Mouse (Mus musculus) gastrocnemius, postnatal 36 days (tissue): ENCODE data around the gene Dip2b. TPM values are rescaled to one million over a fixed set of nuclear protein-coding genes. Genes with fewer than 3 reads are reported as not detected.

Experiments used
- DNase-seq, 2 experiments: peaks; one replicate each; pipeline ENCODE4 v3.0.0; 2022
- intact Hi-C: fragments of 180-260 bp; cut with DNase I; formaldehyde crosslinking; loops from one replicate; pipeline ENCODE4 v1.15.1; 2025
- total RNA-seq, 2 experiments: library from RNA; stranded (reverse); gene quantifications; 2 replicates each; pipeline ENCODE4 v1.2.3; 2021

The Dip2b gene
- total RNA-seq, 2 experiments from 2014 or later = 6.2 to 7.3 TPM

- no peak for DNase-seq
- intact Hi-C loops = no loop called here
These were observed 43.6 kb downstream of the Dip2b start for GRCm38 (mm10) chr15:100082052-100082451.

GRCm38 (mm10) chr15:100082733-100083132, 44.3 kb downstream of the Dip2b start:
- intact Hi-C loops = no loop called here
- no peak for DNase-seq

GRCm38 (mm10) chr15:100083882-100084281, 45.4 kb downstream of the Dip2b start:
- intact Hi-C loops = no loop called here
- no peak for DNase-seq

- intact Hi-C loops = no loop called here
- DNase-seq = no peak
These were observed 46.4 kb downstream of the Dip2b start for GRCm38 (mm10) chr15:100084882-100085281.

- intact Hi-C loops = no loop called here
- DNase-seq = no peak
These were observed 49.6 kb downstream of the Dip2b start for GRCm38 (mm10) chr15:100088021-100088420.

- DNase-seq = no peak
- intact Hi-C loops = no loop called here
These were observed 51.2 kb downstream of the Dip2b start for GRCm38 (mm10) chr15:100089645-100090053.

- DNase-seq = no peak
- intact Hi-C loops = no loop called here
These were observed 53.4 kb downstream of the Dip2b start for GRCm38 (mm10) chr15:100091818-100092217.

GRCm38 (mm10) chr15:100092258-100092657, 53.8 kb downstream of the Dip2b start:
- intact Hi-C loops = no loop called here
- no peak for DNase-seq

- DNase-seq = no peak
- intact Hi-C loops = no loop called here
These were observed 58.3 kb downstream of the Dip2b start for GRCm38 (mm10) chr15:100096587-100097428.

- intact Hi-C loops = no loop called here
These were observed 61.9 kb downstream of the Dip2b start for GRCm38 (mm10) chr15:100100336-100100735.

GRCm38 (mm10) chr15:100101206-100101605, 62.7 kb downstream of the Dip2b start:
- intact Hi-C loops = no loop called here
- no peak for DNase-seq

More at GRCm38 (mm10) chr15:100100336-100100735, 61.9 kb downstream of the Dip2b start:
- DNase-seq = no peak

- intact Hi-C loops = no loop called here
- DNase-seq = no peak
These were observed 65.7 kb downstream of the Dip2b start for GRCm38 (mm10) chr15:100104126-100104525.

- DNase-seq = no peak
- intact Hi-C loops = no loop called here
These were observed 69.8 kb downstream of the Dip2b start for GRCm38 (mm10) chr15:100108071-100108782.

- intact Hi-C loops = no loop called here
- DNase-seq = no peak
These were observed 71.5 kb downstream of the Dip2b start for GRCm38 (mm10) chr15:100109916-100110315.

- intact Hi-C loops = no loop called here
- no peak for DNase-seq
These were observed 73.4 kb downstream of the Dip2b start for GRCm38 (mm10) chr15:100111891-100112290.

- intact Hi-C loops = no loop called here
These were observed 74.0 kb downstream of the Dip2b start for GRCm38 (mm10) chr15:100112309-100112966.

GRCm38 (mm10) chr15:100113343-100114275, 75.1 kb downstream of the Dip2b start:
- intact Hi-C loops = no loop called here
- no peak for DNase-seq

More at GRCm38 (mm10) chr15:100112309-100112966, 74.0 kb downstream of the Dip2b start:
- DNase-seq = no peak

- intact Hi-C loops = no loop called here
- no peak for DNase-seq
These were observed 77.0 kb downstream of the Dip2b start for GRCm38 (mm10) chr15:100115416-100115815.

GRCm38 (mm10) chr15:100116325-100116724, 77.9 kb downstream of the Dip2b start:
- DNase-seq = no peak
- intact Hi-C loops = no loop called here

GRCm38 (mm10) chr15:100119225-100119788, 80.8 kb downstream of the Dip2b start:
- no peak for DNase-seq
- intact Hi-C loops = no loop called here
